In genomic region chr2:103931511-103931911, GRCm38 (mm10) we compare ENCODE assay signal across 12 mouse cellular contexts. TPM values are rescaled to one million over a fixed set of nuclear protein-coding genes. Genes with fewer than 3 reads are reported as not detected.
DNase-seq lines count a peak whose midpoint lies in the region; ATAC-seq and TF ChIP-seq lines count a peak whose summit lies in the region.
"Had no signal": no experiment of that assay in that cellular context is flagged by ENCODE, and none has a peak within 500 bp of the region (broad histone marks: within the 10 kb centered on the region; RNA-seq: fewer than 3 reads in every experiment).

No protein-coding gene starts in this region.

- no peak overlapping the region for H3K9ac ChIP-seq in heart, adult 2 months (ENCODE audit: low read depth, low read length)
- no peak overlapping the region for H3K9ac ChIP-seq in heart, embryonic 12.5 days
- no peak overlapping the region for H3K9ac ChIP-seq in forebrain, embryonic 13.5 days
- H3K9ac ChIP-seq: intestine, embryonic 15.5 days; lung, embryonic 15.5 days had no signal

- no peak overlapping the region for H3K4me2 ChIP-seq in heart, embryonic 12.5 days
- no peak overlapping the region for H3K4me2 ChIP-seq in forebrain, embryonic 13.5 days
- H3K4me2 ChIP-seq: intestine, embryonic 15.5 days; lung, embryonic 15.5 days had no signal

- intact Hi-C loops in heart, adult 2 months (cut with DNase I), result loop anchor here (5.0 kb wide), 1 partner anchor 59 kb away; no protein-coding TSS in a partner anchor
- intact Hi-C loops in heart, postnatal 36 days (cut with DNase I), result no loop called here

- H3K27ac ChIP-seq in heart, adult 2 months, result peak overlapping the region; percentile 15; the same call in 1 of the 2 replicates
- H3K27ac ChIP-seq in heart, embryonic 12.5 days (ENCODE audit: poor library complexity, severe bottlenecking), result no peak overlapping the region; the same call in 1 of the 2 replicates
- H3K27ac ChIP-seq in forebrain, embryonic 13.5 days, result no peak overlapping the region
- H3K27ac ChIP-seq: intestine, embryonic 15.5 days; lung, embryonic 15.5 days had no signal

- no peak for TF ChIP-seq POLR2A in heart, adult 2 months (IDR thresholded peaks at IDR 0.05; ENCODE audit: insufficient read depth, low read depth, low read length)

- no peak overlapping the region for H3K4me3 ChIP-seq in heart, adult 2 months
- H3K4me3 ChIP-seq in heart, embryonic 12.5 days, result no peak overlapping the region
- H3K4me3 ChIP-seq in forebrain, embryonic 13.5 days, result no peak overlapping the region
- H3K4me3 ChIP-seq: intestine, embryonic 15.5 days; lung, embryonic 15.5 days had no signal

- no peak for TF ChIP-seq EP300 in heart, adult 2 months (IDR thresholded peaks at IDR 0.05; ENCODE audit: insufficient read depth, low read depth, low read length)

- no peaks in the 10 kb centered on the region for H3K9me3 ChIP-seq in heart, embryonic 12.5 days (replicated peaks)
- no peaks in the 10 kb centered on the region for H3K9me3 ChIP-seq in forebrain, embryonic 13.5 days (replicated peaks)
- H3K9me3 ChIP-seq: intestine, embryonic 15.5 days; lung, embryonic 15.5 days had no signal

- no peak for TF ChIP-seq CTCF in heart, adult 2 months (IDR thresholded peaks at IDR 0.05)

- peak; percentile 56 to 67 for DNase-seq in heart, adult 2 months
- DNase-seq in urinary bladder, postnatal 14 days (ENCODE audit: low spot score), result peak; percentile 49
- DNase-seq in urinary bladder, adult 2 months (ENCODE audit: low spot score), result no peak
- DNase-seq in heart, postnatal 36 days, result peak; percentile 51 to 58
- peak; percentile 23 to 52 for DNase-seq in urinary bladder, postnatal 36 days (ENCODE audit: low spot score in 2 of 2)
- no peak for DNase-seq in T-cell, adult 2 months (ENCODE audit: low spot score)
- DNase-seq: layer of hippocampus, postnatal 36 days; retina, postnatal 1 day had no signal

- no peaks in the 10 kb centered on the region for H3K79me2 ChIP-seq in heart, adult 2 months (replicated peaks; ENCODE audit: control insufficient read depth, insufficient read depth, low read length)

- no peak for ATAC-seq in heart, embryonic 12.5 days (ENCODE audit: insufficient number of reproducible peaks, low FRiP score)
- no peak for ATAC-seq in forebrain, embryonic 13.5 days
- ATAC-seq: intestine, embryonic 15.5 days had no signal

- WGBS in heart, adult 2 months, result 28% methylated on average over 7 of the region's 7 CpGs
- WGBS in heart, embryonic 12.5 days, result 51% methylated on average over 7 of the region's 7 CpGs
- 81% methylated on average over 7 of the region's 7 CpGs for WGBS in forebrain, embryonic 13.5 days

- H3K36me3 ChIP-seq in heart, adult 2 months (ENCODE audit: control insufficient read depth, insufficient read depth, low read length), result no peaks in the 10 kb centered on the region
- H3K36me3 ChIP-seq in heart, embryonic 12.5 days, result no peaks in the 10 kb centered on the region
- no peaks in the 10 kb centered on the region for H3K36me3 ChIP-seq in forebrain, embryonic 13.5 days (ENCODE audit: poor library complexity, severe bottlenecking)
- H3K36me3 ChIP-seq: intestine, embryonic 15.5 days; lung, embryonic 15.5 days had no signal

- no peaks in the 10 kb centered on the region for H3K27me3 ChIP-seq in heart, adult 2 months (ENCODE audit: control insufficient read depth, insufficient read depth, low read length)
- 0 out of 2 replicates have a peak, but pooled peaks cover 3% of the 10 kb centered on the region for H3K27me3 ChIP-seq in heart, embryonic 12.5 days (replicated peaks)
- H3K27me3 ChIP-seq in forebrain, embryonic 13.5 days, result no peaks in the 10 kb centered on the region
- H3K27me3 ChIP-seq: intestine, embryonic 15.5 days; lung, embryonic 15.5 days had no signal

- H3K4me1 ChIP-seq in heart, adult 2 months (ENCODE audit: control insufficient read depth, insufficient read depth, low read length), result peaks cover 10% of the 10 kb centered on the region
- peaks cover 15% of the 10 kb centered on the region for H3K4me1 ChIP-seq in heart, embryonic 12.5 days (replicated peaks)
- peaks cover 26% of the 10 kb centered on the region for H3K4me1 ChIP-seq in forebrain, embryonic 13.5 days

RNA-seq across cellular contexts. Expression of gene Lmo2, which starts 26.3 kb away (rescaled TPM):
- 10 to 100 TPM; 19.8 to 25.3 TPM for total RNA-seq in heart, adult 2 months (2021)
- 17.7 and 19.5 TPM in 2 replicates for polyA plus RNA-seq in heart, adult 2 months (2012; rRNA removed)
- 22.3 and 24.9 TPM in 2 replicates for polyA plus RNA-seq in heart, embryonic 12.5 days (2016; fragmentation: Nextera tagmentation; extraction: Ambion mirVana)
- 36.3 and 37.0 TPM in 2 replicates for polyA plus RNA-seq in urinary bladder, adult 2 months (2012; rRNA removed)
- 10 to 100 TPM; 21.1 to 25.3 TPM for total RNA-seq in heart, postnatal 36 days (2021)
- polyA plus RNA-seq in forebrain, embryonic 13.5 days (2015; fragmentation: Nextera tagmentation; extraction: Ambion mirVana), result 19.8 and 23.3 TPM in 2 replicates

Comparison
In these comparisons a context has a peak if more than half of its experiments do, and no peak if none do; other contexts are left out.
1. DNase-seq: peak in heart, adult 2 months (2 of 2), urinary bladder, postnatal 14 days (single experiment), heart, postnatal 36 days (2 of 2) and urinary bladder, postnatal 36 days (2 of 2); none in urinary bladder, adult 2 months (single experiment) and T-cell, adult 2 months (single experiment).